Mouse (Mus musculus): ENCODE results near the gene Ndufb5. TPM values are rescaled to one million over a fixed set of nuclear protein-coding genes. Genes with fewer than 3 reads are reported as not detected.
"Not testable (repeated sequence)": the region's sequence is repeated elsewhere in the genome, so short reads cannot be mapped to it uniquely, and the experiment has no call there.

Gene Ndufb5
- polyA plus RNA-seq, 1 experiment from 2014 or later = 662 TPM

GRCm38 (mm10) chr3:32708368-32709231 is 28.2 kb upstream of the Ndufb5 start:
- H3K4me2 ChIP-seq (ENCODE audit: low read length) = peak overlapping the region; percentile 87
- peaks cover 20% of the 10 kb centered on the region for H3K36me3 ChIP-seq (ENCODE audit: control insufficient read depth, insufficient read depth, low read length)
- ATAC-seq (ENCODE audit: insufficient number of reproducible peaks, insufficient read depth, low FRiP score, low read depth) = peak; percentile 99
- peak overlapping the region; percentile 95 for H3K9ac ChIP-seq (ENCODE audit: low read length)
- H3K27me3 ChIP-seq (ENCODE audit: control insufficient read depth, insufficient read depth, low read length) = no peaks in the 10 kb centered on the region
- H3K9me3 ChIP-seq (ENCODE audit: control insufficient read depth, low read length) = no peaks in the 10 kb centered on the region
- peak overlapping the region; percentile 78 to 91 for H3K27ac ChIP-seq (replicated peaks in 1 of 2; ENCODE audit: control insufficient read depth in 1 of 2, insufficient read depth in 1 of 2, low read depth in 2 of 2, low read length in 2 of 2)
- WGBS = under 1% methylated on average over 89 of the region's 90 CpGs
- H3K4me3 ChIP-seq (ENCODE audit: control insufficient read depth in 1 of 2, insufficient read depth in 1 of 2, low read depth in 1 of 2, low read length in 2 of 2) = peak overlapping the region; percentile 77 to 96
- H3K4me1 ChIP-seq (ENCODE audit: control insufficient read depth in 2 of 2, insufficient read depth in 2 of 2, low read length in 2 of 2) = peaks cover 0 to 10% of the 10 kb centered on the region in 2 experiments; a peak in 3 of 4 replicates

- Histone ChIP-seq H3K4me1 (ENCODE audit: control insufficient read depth in 2 of 2, insufficient read depth in 2 of 2, low read length in 2 of 2) (peaks cover 0 to 10% of the 10 kb centered on the region in 2 experiments; a peak in 3 of 4 replicates), H3K9ac (ENCODE audit: low read length) (peak overlapping the region; percentile 95), H3K27ac (replicated peaks in 1 of 2; ENCODE audit: control insufficient read depth in 1 of 2, insufficient read depth in 1 of 2, low read depth in 2 of 2, low read length in 2 of 2) (peak overlapping the region; percentile 78 to 91), H3K4me2 (ENCODE audit: low read length) (peak overlapping the region; percentile 87), H3K9me3 (ENCODE audit: control insufficient read depth, low read length) (no peaks in the 10 kb centered on the region), H3K36me3 (ENCODE audit: control insufficient read depth, insufficient read depth, low read length) (peaks cover 28% of the 10 kb centered on the region), H3K4me3 (ENCODE audit: control insufficient read depth in 1 of 2, insufficient read depth in 1 of 2, low read depth in 1 of 2, low read length in 2 of 2) (peak overlapping the region; percentile 77 to 96), H3K27me3 (ENCODE audit: control insufficient read depth, insufficient read depth, low read length) (no peaks in the 10 kb centered on the region)
- WGBS = 7% methylated on average over 9 of the region's 9 CpGs
- no peak for ATAC-seq (ENCODE audit: insufficient number of reproducible peaks, insufficient read depth, low FRiP score, low read depth)
Measured at GRCm38 (mm10) chr3:32709388-32709787, 27.4 kb upstream of the Ndufb5 start.

- Histone ChIP-seq H3K27me3 (ENCODE audit: control insufficient read depth, insufficient read depth, low read length) (no peaks in the 10 kb centered on the region), H3K9ac (ENCODE audit: low read length) (no peak overlapping the region), H3K36me3 (ENCODE audit: control insufficient read depth, insufficient read depth, low read length) (peaks cover 71% of the 10 kb centered on the region), H3K4me1 (ENCODE audit: control insufficient read depth in 2 of 2, insufficient read depth in 2 of 2, low read length in 2 of 2) (peaks cover 0 to 10% of the 10 kb centered on the region in 2 experiments; a peak in 3 of 4 replicates), H3K4me3 (ENCODE audit: control insufficient read depth in 1 of 2, insufficient read depth in 1 of 2, low read depth in 1 of 2, low read length in 2 of 2) (no peak overlapping the region), H3K27ac (replicated peaks in 1 of 2; ENCODE audit: control insufficient read depth in 1 of 2, insufficient read depth in 1 of 2, low read depth in 2 of 2, low read length in 2 of 2) (no peak overlapping the region), H3K4me2 (ENCODE audit: low read length) (no peak overlapping the region), H3K9me3 (ENCODE audit: control insufficient read depth, low read length) (no peaks in the 10 kb centered on the region)
- ATAC-seq (ENCODE audit: insufficient number of reproducible peaks, insufficient read depth, low FRiP score, low read depth) = no peak
- 93% methylated on average over 3 of the region's 3 CpGs for WGBS
Measured at GRCm38 (mm10) chr3:32713711-32714110, 23.1 kb upstream of the Ndufb5 start.

- H3K4me1 ChIP-seq (ENCODE audit: control insufficient read depth in 2 of 2, insufficient read depth in 2 of 2, low read length in 2 of 2); H3K4me2 ChIP-seq (ENCODE audit: low read length); ATAC-seq (ENCODE audit: insufficient number of reproducible peaks, insufficient read depth, low FRiP score, low read depth); H3K4me3 ChIP-seq (ENCODE audit: control insufficient read depth in 1 of 2, insufficient read depth in 1 of 2, low read depth in 1 of 2, low read length in 2 of 2); H3K27me3 ChIP-seq (ENCODE audit: control insufficient read depth, insufficient read depth, low read length); H3K27ac ChIP-seq (replicated peaks in 1 of 2; ENCODE audit: control insufficient read depth in 1 of 2, insufficient read depth in 1 of 2, low read depth in 2 of 2, low read length in 2 of 2); H3K9ac ChIP-seq (ENCODE audit: low read length); H3K9me3 ChIP-seq (ENCODE audit: control insufficient read depth, low read length): not testable (repeated sequence)
- H3K36me3 ChIP-seq (ENCODE audit: control insufficient read depth, insufficient read depth, low read length) = peaks cover 99% of the 10 kb centered on the region
- 91% methylated on average over 6 of the region's 6 CpGs for WGBS
Measured at GRCm38 (mm10) chr3:32717403-32717802, 19.4 kb upstream of the Ndufb5 start.

- Histone ChIP-seq H3K36me3 (ENCODE audit: control insufficient read depth, insufficient read depth, low read length) (peaks cover 99% of the 10 kb centered on the region), H3K27ac (replicated peaks in 1 of 2; ENCODE audit: control insufficient read depth in 1 of 2, insufficient read depth in 1 of 2, low read depth in 2 of 2, low read length in 2 of 2) (no peak overlapping the region), H3K4me2 (ENCODE audit: low read length) (no peak overlapping the region), H3K9ac (ENCODE audit: low read length) (no peak overlapping the region), H3K4me1 (ENCODE audit: control insufficient read depth in 2 of 2, insufficient read depth in 2 of 2, low read length in 2 of 2) (no peaks in the 10 kb centered on the region), H3K27me3 (ENCODE audit: control insufficient read depth, insufficient read depth, low read length) (no peaks in the 10 kb centered on the region), H3K9me3 (ENCODE audit: control insufficient read depth, low read length) (no peaks in the 10 kb centered on the region), H3K4me3 (ENCODE audit: control insufficient read depth in 1 of 2, insufficient read depth in 1 of 2, low read depth in 1 of 2, low read length in 2 of 2) (no peak overlapping the region)
- WGBS = 93% methylated on average over 5 of the region's 5 CpGs
- ATAC-seq (ENCODE audit: insufficient number of reproducible peaks, insufficient read depth, low FRiP score, low read depth) = no peak
Measured at GRCm38 (mm10) chr3:32718271-32718670, 18.5 kb upstream of the Ndufb5 start.

GRCm38 (mm10) chr3:32724191-32724590 is 12.6 kb upstream of the Ndufb5 start:
- no peak overlapping the region for H3K4me2 ChIP-seq (ENCODE audit: low read length)
- no peaks in the 10 kb centered on the region for H3K4me1 ChIP-seq (ENCODE audit: control insufficient read depth in 2 of 2, insufficient read depth in 2 of 2, low read length in 2 of 2)
- 98% methylated on average over 7 of the region's 7 CpGs for WGBS
- no peak for ATAC-seq (ENCODE audit: insufficient number of reproducible peaks, insufficient read depth, low FRiP score, low read depth)
- H3K27me3 ChIP-seq (ENCODE audit: control insufficient read depth, insufficient read depth, low read length) = no peaks in the 10 kb centered on the region
- no peak overlapping the region for H3K4me3 ChIP-seq (ENCODE audit: control insufficient read depth in 1 of 2, insufficient read depth in 1 of 2, low read depth in 1 of 2, low read length in 2 of 2)
- H3K9me3 ChIP-seq (ENCODE audit: control insufficient read depth, low read length) = 0 out of 2 replicates have a peak, but pooled peaks cover 3% of the 10 kb centered on the region
- no peak overlapping the region for H3K27ac ChIP-seq (replicated peaks in 1 of 2; ENCODE audit: control insufficient read depth in 1 of 2, insufficient read depth in 1 of 2, low read depth in 2 of 2, low read length in 2 of 2)
- H3K36me3 ChIP-seq (ENCODE audit: control insufficient read depth, insufficient read depth, low read length) = peaks cover 98% of the 10 kb centered on the region
- no peak overlapping the region for H3K9ac ChIP-seq (ENCODE audit: low read length)

GRCm38 (mm10) chr3:32725951-32726350 is 10.8 kb upstream of the Ndufb5 start:
- H3K36me3 ChIP-seq (ENCODE audit: control insufficient read depth, insufficient read depth, low read length) = peaks cover 99% of the 10 kb centered on the region
- 0 out of 2 replicates have a peak, but pooled peaks cover 3% of the 10 kb centered on the region for H3K9me3 ChIP-seq (ENCODE audit: control insufficient read depth, low read length)
- 88% methylated on average over 5 of the region's 5 CpGs for WGBS
- H3K4me3 ChIP-seq (ENCODE audit: control insufficient read depth in 1 of 2, insufficient read depth in 1 of 2, low read depth in 1 of 2, low read length in 2 of 2) = no peak overlapping the region
- no peaks in the 10 kb centered on the region for H3K27me3 ChIP-seq (ENCODE audit: control insufficient read depth, insufficient read depth, low read length)
- no peak overlapping the region for H3K27ac ChIP-seq (replicated peaks in 1 of 2; ENCODE audit: control insufficient read depth in 1 of 2, insufficient read depth in 1 of 2, low read depth in 2 of 2, low read length in 2 of 2)
- no peak overlapping the region for H3K9ac ChIP-seq (ENCODE audit: low read length)
- H3K4me1 ChIP-seq (ENCODE audit: control insufficient read depth in 2 of 2, insufficient read depth in 2 of 2, low read length in 2 of 2) = no peaks in the 10 kb centered on the region
- ATAC-seq (ENCODE audit: insufficient number of reproducible peaks, insufficient read depth, low FRiP score, low read depth) = no peak
- H3K4me2 ChIP-seq (ENCODE audit: low read length) = no peak overlapping the region

Measured in heart, embryonic 14.5 days (tissue).